ENCODE assay signal across 8 mouse cellular contexts in genomic region chr10:70095031-70095470, GRCm38 (mm10). TPM values are rescaled to one million over a fixed set of nuclear protein-coding genes. Genes with fewer than 3 reads are reported as not detected.
DNase-seq lines count a peak whose midpoint lies in the region; ATAC-seq and TF ChIP-seq lines count a peak whose summit lies in the region.

No protein-coding gene starts in this region.

- H3K9me3 ChIP-seq in liver, embryonic 14.5 days (ENCODE audit: control insufficient read depth, low read length) = no peaks in the 10 kb centered on the region

- no peak for TF ChIP-seq CTCF in liver, embryonic 14.5 days (IDR thresholded peaks at IDR 0.05; ENCODE audit: low read depth)
- no peak for TF ChIP-seq CTCF in thymus, adult 2 months (IDR thresholded peaks at IDR 0.05; ENCODE audit: borderline replicate concordance, control insufficient read depth, extremely low read depth, insufficient read depth, low read length, poor library complexity)

- under 1% methylated on average over 14 of the region's 14 CpGs for WGBS in liver, embryonic 14.5 days (ENCODE audit: insufficient replicate concordance)
- WGBS in thymus, adult 2 months = under 1% methylated on average over 14 of the region's 14 CpGs

- H3K4me3 ChIP-seq in liver, embryonic 14.5 days (ENCODE audit: insufficient read depth in 1 of 2, low read depth in 2 of 2, low read length in 2 of 2) = peak overlapping the region; percentile 97 to 98
- H3K4me3 ChIP-seq in thymus, adult 2 months (ENCODE audit: control insufficient read depth, insufficient read depth, low read length) = peak overlapping the region; percentile 77

- H3K27me3 ChIP-seq in liver, embryonic 14.5 days (ENCODE audit: control insufficient read depth, insufficient read depth, low read length) = no peaks in the 10 kb centered on the region
- H3K27me3 ChIP-seq in thymus, adult 2 months (ENCODE audit: control insufficient read depth, insufficient read depth, low read length) = no peaks in the 10 kb centered on the region

- no peaks in the 10 kb centered on the region for H3K36me3 ChIP-seq in liver, embryonic 14.5 days (replicated peaks; ENCODE audit: control insufficient read depth, insufficient read depth, low read depth)
- no peaks in the 10 kb centered on the region for H3K36me3 ChIP-seq in thymus, adult 2 months (ENCODE audit: control insufficient read depth, insufficient read depth, low read length)

- H3K4me1 ChIP-seq in liver, embryonic 14.5 days (replicated peaks; ENCODE audit: control insufficient read depth in 2 of 2, insufficient read depth in 2 of 2, low read length in 1 of 2) = peaks cover 10 to 29% of the 10 kb centered on the region in 2 experiments
- peaks cover 26% of the 10 kb centered on the region for H3K4me1 ChIP-seq in thymus, adult 2 months (replicated peaks; ENCODE audit: control insufficient read depth, insufficient read depth, low read length)

- ATAC-seq in inflammation-experienced regulatory T-cells, adult 6 months = peak; percentile 36
- ATAC-seq in liver, embryonic 14.5 days (ENCODE audit: insufficient read depth) = no peak

- DNase-seq in right cerebral cortex, adult 18-20 months = peak; percentile 24
- no peak for DNase-seq in right cerebral cortex, postnatal 10 days (ENCODE audit: low spot score in 2 of 2)
- DNase-seq in embryo, embryonic 10 days (ENCODE audit: low spot score) = peak; percentile 69
- peak; percentile 53 for DNase-seq in gastrocnemius, postnatal 25 days
- peak in 1 of 3 experiments; percentile 22 for DNase-seq in liver, embryonic 14.5 days (ENCODE audit: low read depth in 3 of 3, low spot score in 3 of 3)
- peak; percentile 20 to 26 for DNase-seq in natural killer cell, adult 2 months (ENCODE audit: low spot score in 2 of 2)
- DNase-seq in thymus, adult 2 months = peak; percentile 76

- TF ChIP-seq EP300 in liver, embryonic 14.5 days (IDR thresholded peaks at IDR 0.05; ENCODE audit: low read depth) = no peak

- H3K27ac ChIP-seq in liver, embryonic 14.5 days = peak overlapping the region; percentile 69
- peak overlapping the region; percentile 85 for H3K27ac ChIP-seq in thymus, adult 2 months (ENCODE audit: control insufficient read depth, insufficient read depth, low read length)

- peak overlapping the region; percentile 96 for H3K4me2 ChIP-seq in liver, embryonic 14.5 days (ENCODE audit: low read depth)

- peak overlapping the region; percentile 55 for H3K9ac ChIP-seq in liver, embryonic 14.5 days (replicated peaks)

- peak; percentile 55 for TF ChIP-seq POLR2A in thymus, adult 2 months (IDR thresholded peaks at IDR 0.05; ENCODE audit: control insufficient read depth, extremely low read depth, insufficient read depth, low read length, poor library complexity)

RNA-seq across cellular contexts. Expression of gene Ccdc6, which starts 1.9 kb away (rescaled TPM):
- 100 to 1,000 TPM in 1 of 2 experiments, 10 to 100 TPM in 1; 98.9 to 100 TPM for total RNA-seq in gastrocnemius, postnatal 25 days (2021)
- 10 to 100 TPM; 25.6 to 31.5 (median 27.3) TPM for polyA plus RNA-seq in inflammation-experienced regulatory T-cells, adult 6 months (2017; shearing (Covaris generic))
- 6.7 and 8.3 TPM in 2 replicates for polyA plus RNA-seq in liver, embryonic 14.5 days (2012; rRNA removed)
- 9.5 and 10.7 TPM in 2 replicates for polyA plus RNA-seq in liver, embryonic 14.5 days (2014; fragmentation: Nextera tagmentation; extraction: Ambion mirVana)
- polyA plus RNA-seq in thymus, adult 2 months (2012; rRNA removed) = 45.5 and 48.0 TPM in 2 replicates

Comparison
In these comparisons a context has a peak if more than half of its experiments do, and no peak if none do; other contexts are left out.
1. DNase-seq: peak in right cerebral cortex, adult 18-20 months (single experiment), embryo, embryonic 10 days (single experiment), gastrocnemius, postnatal 25 days (single experiment), natural killer cell, adult 2 months (2 of 2) and thymus, adult 2 months (single experiment); none in right cerebral cortex, postnatal 10 days (0 of 2).